25 mouse cellular contexts compared by ENCODE assay signal in the genomic region with DNA sequence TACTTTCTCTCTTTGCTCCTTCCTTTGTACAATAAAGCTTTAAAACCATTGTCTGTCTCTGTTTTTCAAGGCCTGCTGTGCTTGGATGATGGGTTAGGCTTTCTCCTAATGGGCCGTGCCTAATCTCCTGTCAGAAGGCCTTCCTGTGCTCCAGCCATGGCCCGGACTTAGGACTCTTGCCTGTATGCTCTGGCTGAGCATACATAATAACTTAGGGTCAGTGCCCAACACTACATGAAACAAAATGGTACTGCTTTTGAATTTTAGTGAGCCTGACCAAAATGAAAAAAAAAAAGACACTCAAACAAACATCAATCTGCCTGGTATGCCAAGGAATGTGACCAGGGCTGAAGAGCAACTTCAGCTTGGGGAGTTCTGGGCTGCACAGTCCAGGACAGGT. TPM values are rescaled to one million over a fixed set of nuclear protein-coding genes. Genes with fewer than 3 reads are reported as not detected.
"Had no signal": no experiment of that assay in that cellular context is flagged by ENCODE, and none has a peak within 500 bp of the region (broad histone marks: within the 10 kb centered on the region; RNA-seq: fewer than 3 reads in every experiment).

No protein-coding gene starts in this region.

- H3K9ac ChIP-seq: lung, embryonic 15.5 days; midbrain, embryonic 13.5 days; midbrain, embryonic 15.5 days; neural tube, embryonic 12.5 days; stomach, embryonic 15.5 days had no signal

- H3K4me2 ChIP-seq: lung, embryonic 15.5 days; midbrain, embryonic 11.5 days; midbrain, embryonic 13.5 days; midbrain, embryonic 15.5 days; neural tube, embryonic 12.5 days; stomach, embryonic 15.5 days had no signal

- DNase-seq: lung, adult 2 months; lung, postnatal 14 days; lung, postnatal 36 days; right cerebral cortex, postnatal 14 days; thymus, adult 2 months; thymus, postnatal 25 days; thymus, postnatal 4 days had no signal

- H3K27me3 ChIP-seq: lung, embryonic 15.5 days; midbrain, embryonic 13.5 days; midbrain, embryonic 15.5 days; neural tube, embryonic 12.5 days; stomach, embryonic 15.5 days had no signal

- ATAC-seq: lung, postnatal 0 days; midbrain, embryonic 13.5 days; midbrain, embryonic 15.5 days had no signal

- H3K4me1 ChIP-seq: lung, embryonic 15.5 days; megakaryocyte, embryonic 14.5 days; midbrain, embryonic 13.5 days; midbrain, embryonic 15.5 days; neural tube, embryonic 12.5 days; stomach, embryonic 15.5 days had no signal

- H3K9me3 ChIP-seq: lung, embryonic 15.5 days; megakaryocyte, embryonic 14.5 days; midbrain, embryonic 13.5 days; midbrain, embryonic 15.5 days; neural tube, embryonic 12.5 days; stomach, embryonic 15.5 days had no signal

- H3K36me3 ChIP-seq: lung, embryonic 15.5 days; midbrain, embryonic 13.5 days; midbrain, embryonic 15.5 days; neural tube, embryonic 12.5 days; stomach, embryonic 15.5 days had no signal

- H3K27ac ChIP-seq: lung, embryonic 15.5 days; macrophage; midbrain, embryonic 13.5 days; midbrain, embryonic 15.5 days; neural tube, embryonic 12.5 days; stomach, embryonic 15.5 days; stomach, postnatal 0 days had no signal

- H3K4me3 ChIP-seq: lung, embryonic 15.5 days; megakaryocyte, embryonic 14.5 days; midbrain, embryonic 13.5 days; midbrain, embryonic 15.5 days; neural tube, embryonic 12.5 days; stomach, embryonic 15.5 days had no signal

RNA-seq across cellular contexts. Expression of a gene that starts 5.5 kb away (rescaled TPM):
- total RNA-seq: megakaryocyte progenitor cell, adult 5-6 weeks; midbrain, postnatal 0 days; monocyte, adult 5-6 weeks; neutrophil, adult 5-6 weeks had no signal
- polyA plus RNA-seq: lung, embryonic 15.5 days; lung, postnatal 0 days; macrophage; midbrain, embryonic 11.5 days; midbrain, embryonic 13.5 days; midbrain, embryonic 15.5 days; midbrain, postnatal 0 days; neural tube, embryonic 12.5 days; neural tube, embryonic 14.5 days; testis, adult 2 months; urinary bladder, adult 2 months had no signal

RNA-seq across cellular contexts. Expression of a gene that starts 7.7 kb away (rescaled TPM):
- total RNA-seq: megakaryocyte progenitor cell, adult 5-6 weeks; midbrain, postnatal 0 days; monocyte, adult 5-6 weeks; neutrophil, adult 5-6 weeks had no signal
- polyA plus RNA-seq: lung, adult 2 months; lung, embryonic 15.5 days; lung, postnatal 0 days; macrophage; midbrain, embryonic 11.5 days; midbrain, embryonic 13.5 days; midbrain, embryonic 15.5 days; midbrain, postnatal 0 days; neural tube, embryonic 12.5 days; neural tube, embryonic 14.5 days; spleen, adult 2 months; stomach, embryonic 15.5 days; stomach, postnatal 0 days; testis, adult 2 months; thymus, adult 2 months; urinary bladder, adult 2 months had no signal

RNA-seq across cellular contexts. Expression of a gene that starts 21.5 kb away (rescaled TPM):
- polyA plus RNA-seq: macrophage had no signal

RNA-seq across cellular contexts. Expression of a gene that starts 31.7 kb away (rescaled TPM):
- total RNA-seq: megakaryocyte progenitor cell, adult 5-6 weeks; midbrain, postnatal 0 days; monocyte, adult 5-6 weeks; neutrophil, adult 5-6 weeks had no signal
- polyA plus RNA-seq: lung, embryonic 15.5 days; lung, postnatal 0 days; macrophage; midbrain, embryonic 11.5 days; midbrain, embryonic 13.5 days; midbrain, embryonic 15.5 days; midbrain, postnatal 0 days; neural tube, embryonic 12.5 days; neural tube, embryonic 14.5 days; spleen, adult 2 months; testis, adult 2 months; urinary bladder, adult 2 months had no signal
